Mouse (Mus musculus): ENCODE measurements around the gene Gm21860. TPM values are rescaled to one million over a fixed set of nuclear protein-coding genes. Genes with fewer than 3 reads are reported as not detected.
A peak's percentile ranks its signal among the peaks of the same experiment; 100 is the strongest.
"Not testable (repeated sequence)": the region's sequence is repeated elsewhere in the genome, so short reads cannot be mapped to it uniquely, and the experiment has no call there.

The Gm21860 gene
- not detected for total RNA-seq (2021)
- long read RNA-seq, experiment 1, result 0 reads
- long read RNA-seq, experiment 2, result 0 reads

DNA sequence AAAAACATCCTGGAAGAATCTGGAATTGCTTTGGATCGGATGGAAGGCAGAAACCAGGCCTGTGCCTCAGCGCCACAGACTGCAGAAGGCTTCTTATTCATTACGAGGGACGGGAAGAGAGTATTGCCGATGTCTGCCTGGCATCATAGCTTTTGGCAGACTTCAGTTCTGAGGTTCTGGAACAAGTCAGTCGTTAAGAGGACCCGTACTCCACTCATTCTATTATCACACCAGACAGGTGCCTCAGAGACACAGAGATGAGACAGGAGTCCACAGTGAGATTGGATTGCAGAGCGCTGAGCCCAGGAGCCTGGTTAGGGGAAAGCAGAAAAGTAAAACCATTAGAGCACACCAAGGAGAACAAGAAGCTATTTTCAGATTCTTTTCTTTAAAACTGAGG is at the start of gene Gm21860:
Gene Gm21860 (minus strand): TSS at position 101 of the 400 bp plus-strand sequence.
- DNase-seq, result not testable (repeated sequence)

DNA sequence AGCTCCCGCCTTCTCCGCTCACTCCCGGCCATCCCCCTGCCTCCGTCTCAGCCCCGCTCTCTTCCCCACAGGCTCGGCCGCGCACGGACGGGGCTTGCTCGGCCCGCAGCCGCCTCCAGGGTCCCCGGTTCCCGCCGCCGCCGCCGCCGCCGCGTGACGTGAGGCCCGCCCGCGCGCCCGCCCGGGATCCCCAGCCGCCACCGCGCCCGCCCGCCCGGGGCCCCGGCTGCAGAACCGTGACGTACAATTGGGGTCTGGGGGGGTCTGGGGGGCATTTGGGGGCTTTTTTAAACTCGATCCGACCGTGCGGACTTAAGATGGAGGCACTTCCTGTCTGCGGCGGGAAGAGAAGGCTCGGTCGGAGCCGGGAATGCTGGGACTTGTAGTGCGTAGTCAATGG is 29.8 kb upstream of the Gm21860 start, which contains the start of gene Gm47283:
Gene Gm47283 (plus strand): TSS at position 301 of the 400 bp plus-strand sequence.
- not testable (repeated sequence) for DNase-seq

DNA sequence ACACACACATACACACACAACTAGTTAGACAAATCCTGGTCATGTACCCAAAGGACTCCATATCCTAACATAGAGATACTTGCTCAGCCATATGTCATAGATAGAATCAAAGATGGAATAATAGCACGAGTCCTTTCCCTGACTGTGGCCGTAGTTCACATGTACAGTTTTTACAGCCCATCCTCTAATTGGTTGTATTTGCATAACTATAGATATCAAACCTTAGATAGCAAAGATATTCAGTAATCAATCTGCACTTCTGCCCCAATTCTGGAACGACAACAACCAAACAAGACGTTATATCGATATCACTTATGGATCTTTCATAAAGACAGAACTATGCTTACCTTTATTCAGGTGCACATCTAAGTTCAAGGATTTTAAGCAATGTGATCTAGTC is 9.4 kb downstream of the Gm21860 start:
- not testable (repeated sequence) for DNase-seq

DNA sequence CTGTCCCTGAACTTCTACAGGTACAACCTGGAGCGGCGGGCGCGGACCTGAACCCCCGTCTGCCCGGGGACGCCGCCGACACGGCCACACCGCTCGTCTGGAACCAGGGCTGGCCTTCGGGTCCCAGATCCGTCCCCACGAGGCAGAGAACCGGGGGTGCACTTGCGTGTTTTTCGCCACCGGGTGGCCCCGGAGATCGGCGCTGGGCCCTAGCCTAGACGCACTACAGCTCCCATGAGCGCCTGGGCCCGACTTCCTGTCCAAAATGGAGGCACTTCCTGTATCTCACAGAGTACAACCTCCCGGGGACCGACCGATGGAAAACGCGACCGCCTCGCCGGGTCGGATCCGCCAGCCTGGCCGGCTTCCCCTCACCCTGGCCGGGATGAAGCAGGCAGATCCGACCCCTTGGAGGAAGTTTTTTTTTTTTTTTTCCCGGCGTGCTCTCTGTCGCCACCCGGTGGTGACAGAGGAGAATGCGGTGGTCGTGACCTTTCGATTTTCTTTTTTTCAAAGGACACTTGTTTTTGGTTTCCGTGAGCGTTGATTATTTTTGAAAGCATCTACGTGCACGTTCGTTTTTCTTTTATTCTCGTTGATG is 10.1 kb downstream of the Gm21860 start:
- peak; percentile 92 for DNase-seq

DNA sequence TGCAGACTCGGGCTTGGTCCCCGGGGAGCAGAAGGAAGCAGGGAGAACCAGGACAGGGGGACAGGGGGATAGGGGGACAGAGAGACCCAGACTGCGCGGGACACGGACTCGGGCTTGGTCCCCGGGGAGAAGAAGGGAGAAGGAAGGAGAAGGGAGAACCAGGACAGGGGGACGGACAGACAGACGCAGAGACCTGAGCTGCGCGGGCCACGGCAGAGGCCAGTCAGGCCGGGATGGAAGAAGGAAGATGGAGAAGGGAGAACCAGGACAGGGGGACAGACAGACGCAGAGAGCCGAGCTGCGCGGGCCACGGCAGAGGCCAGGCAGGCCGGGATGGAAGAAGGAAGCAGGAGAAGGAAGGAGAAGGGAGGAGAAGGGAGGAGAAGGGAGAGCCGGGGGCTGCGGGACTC is 10.8 kb downstream of the Gm21860 start:
- DNase-seq, result peak; percentile 26

DNA sequence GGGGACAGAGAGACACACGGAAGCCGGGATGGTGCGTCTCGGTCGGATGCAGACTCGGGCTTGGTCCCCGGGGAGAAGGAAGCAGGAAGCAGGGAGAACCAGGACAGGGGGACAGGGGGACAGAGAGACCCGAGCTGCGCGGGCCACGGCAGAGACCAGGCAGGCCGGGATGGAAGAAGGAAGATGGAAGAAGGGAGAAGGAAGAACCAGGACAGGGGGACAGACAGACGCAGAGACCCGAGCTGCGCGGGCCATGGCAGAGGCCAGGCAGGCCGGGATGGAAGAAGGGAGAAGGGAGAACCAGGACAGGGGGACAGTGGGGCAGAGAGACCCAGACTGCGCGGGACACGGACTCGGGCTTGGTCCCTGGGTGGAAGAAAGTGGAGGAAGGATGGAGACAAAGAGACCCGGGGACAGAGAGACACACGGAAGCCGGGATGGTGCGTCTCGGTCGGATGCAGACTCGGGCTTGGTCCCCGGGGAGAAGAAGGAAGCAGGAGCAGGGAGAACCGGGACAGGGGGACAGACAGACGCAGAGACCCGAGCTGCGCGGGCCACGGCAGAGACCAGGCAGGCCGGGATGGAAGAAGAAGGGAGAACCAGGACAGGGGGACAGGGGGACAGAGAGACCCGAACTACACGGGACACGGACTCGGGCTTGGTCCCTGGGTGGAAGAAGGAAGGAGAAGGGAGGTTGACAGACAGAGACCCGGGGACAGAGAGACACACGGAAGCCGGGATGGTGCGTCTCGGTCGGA is 11.4 kb downstream of the Gm21860 start:
- not testable (repeated sequence) for DNase-seq

DNA sequence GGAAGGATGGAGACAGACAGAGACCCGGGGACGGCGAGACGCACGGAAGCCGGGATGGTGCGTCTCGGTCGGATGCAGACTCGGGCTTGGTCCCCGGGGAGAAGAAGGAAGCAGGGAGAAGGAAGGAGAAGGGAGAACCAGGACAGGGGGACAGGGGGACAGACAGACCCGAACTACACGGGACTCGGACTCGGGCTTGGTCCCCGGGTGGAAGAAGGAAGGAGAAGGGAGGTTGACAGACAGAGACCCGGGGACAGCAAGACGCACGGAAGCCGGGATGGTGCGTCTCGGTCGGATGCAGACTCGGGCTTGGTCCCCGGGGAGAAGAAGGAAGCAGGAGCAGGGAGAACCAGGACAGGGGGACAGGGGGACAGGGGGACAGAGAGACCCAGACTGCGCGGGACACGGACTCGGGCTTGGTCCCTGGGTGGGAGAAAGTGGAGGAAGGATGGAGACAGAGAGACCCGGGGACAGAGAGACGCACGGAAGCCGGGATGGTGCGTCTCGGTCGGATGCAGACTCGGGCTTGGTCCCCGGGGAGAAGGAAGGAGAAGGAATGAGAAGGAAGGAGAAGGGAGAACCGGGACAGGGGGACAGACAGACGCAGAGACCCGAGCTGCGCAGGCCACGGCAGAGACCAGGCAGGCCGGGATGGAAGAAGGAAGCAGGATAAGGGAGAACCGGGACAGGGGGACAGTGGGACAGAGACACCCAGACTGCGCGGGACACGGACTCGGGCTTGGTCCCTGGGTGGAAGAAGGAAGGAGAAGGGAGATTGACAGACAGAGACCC is 12.2 kb downstream of the Gm21860 start:
- DNase-seq, result peak; percentile 23

DNA sequence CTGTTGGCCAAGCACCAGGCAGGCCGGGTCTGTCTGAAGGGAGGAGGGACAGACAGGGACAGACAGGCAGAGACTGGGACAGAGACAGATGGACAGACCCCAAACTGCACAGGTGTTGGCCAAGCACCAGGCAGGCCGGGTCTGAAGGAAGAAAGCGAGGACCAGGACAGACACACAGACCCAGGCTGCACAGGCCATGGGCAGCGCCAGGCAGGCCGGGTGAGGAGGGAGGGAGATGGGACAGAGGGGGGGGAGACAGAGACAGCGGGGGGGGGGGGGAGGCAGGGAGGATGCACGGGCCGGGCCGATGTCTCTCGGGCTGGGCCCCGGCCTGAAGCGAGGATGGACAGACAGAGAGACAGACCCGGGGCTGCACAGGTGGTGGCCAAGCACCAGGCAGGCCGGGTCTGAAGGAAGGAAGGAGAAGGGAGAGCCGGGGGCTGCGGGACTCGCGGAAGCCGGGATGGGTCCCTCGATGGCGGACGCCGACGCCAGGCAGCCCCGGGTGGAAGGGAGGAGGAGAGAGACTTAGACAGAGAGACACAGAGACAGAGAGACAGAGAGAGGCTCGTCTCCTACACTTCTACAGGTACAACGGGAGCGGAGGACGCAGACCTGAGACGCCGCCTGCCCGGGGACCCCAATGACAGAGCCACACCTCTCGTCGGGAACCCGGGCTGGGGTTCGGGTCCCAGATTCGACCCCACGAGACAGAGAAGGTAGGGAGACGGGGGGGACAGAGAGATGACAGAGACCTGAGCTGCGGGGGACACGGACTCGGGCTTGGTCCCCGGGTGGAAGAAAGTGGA is 13.0 kb downstream of the Gm21860 start:
- DNase-seq, result peak; percentile 54

DNA sequence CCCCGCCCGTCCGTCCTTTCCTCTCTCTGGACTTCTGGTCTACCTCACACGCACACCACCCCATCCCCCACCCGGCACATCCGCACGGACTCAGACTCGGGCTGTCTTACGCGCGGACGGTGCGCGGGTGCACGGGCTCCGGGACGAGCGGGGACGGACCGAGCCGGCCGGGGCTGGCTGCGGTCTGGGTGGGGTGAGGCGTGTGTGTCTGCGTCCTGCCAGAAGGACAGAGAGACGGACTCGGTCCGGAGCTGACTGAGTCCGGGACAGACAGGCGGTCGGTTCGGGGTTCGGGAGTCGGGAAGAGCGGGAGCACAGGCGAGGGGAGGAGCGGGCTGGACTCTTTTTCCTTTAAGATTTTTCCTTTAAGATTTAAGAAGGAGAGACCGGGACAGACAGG is 13.6 kb downstream of the Gm21860 start:
- DNase-seq, result not testable (repeated sequence)

DNA sequence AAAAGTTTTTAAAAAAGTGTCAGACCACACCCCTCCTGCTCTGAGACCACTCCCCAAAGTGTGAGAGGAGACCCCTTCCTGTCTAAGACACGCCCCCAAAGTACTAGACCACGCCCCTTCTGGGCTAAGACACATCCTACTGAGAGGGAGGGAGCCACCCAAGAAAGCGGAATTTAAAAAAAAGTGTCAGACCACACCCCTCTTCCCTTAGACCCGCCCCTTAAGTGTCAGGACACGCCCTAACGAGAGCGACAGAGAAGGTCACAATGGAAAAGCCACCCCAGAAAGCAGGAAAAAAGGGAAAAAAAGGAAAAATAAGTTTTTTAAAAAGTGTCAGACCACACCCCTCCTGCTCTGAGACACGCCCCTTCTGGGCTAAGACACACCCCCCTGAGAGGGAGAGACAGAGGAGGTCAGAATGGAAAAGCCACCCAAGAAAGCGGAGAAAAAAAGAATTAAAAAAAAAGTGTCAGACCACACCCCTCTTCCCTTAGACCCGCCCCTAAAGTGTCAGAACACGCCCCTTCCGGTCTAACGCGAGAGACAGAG is 14.5 kb downstream of the Gm21860 start:
- peak; percentile 25 for DNase-seq

DNA sequence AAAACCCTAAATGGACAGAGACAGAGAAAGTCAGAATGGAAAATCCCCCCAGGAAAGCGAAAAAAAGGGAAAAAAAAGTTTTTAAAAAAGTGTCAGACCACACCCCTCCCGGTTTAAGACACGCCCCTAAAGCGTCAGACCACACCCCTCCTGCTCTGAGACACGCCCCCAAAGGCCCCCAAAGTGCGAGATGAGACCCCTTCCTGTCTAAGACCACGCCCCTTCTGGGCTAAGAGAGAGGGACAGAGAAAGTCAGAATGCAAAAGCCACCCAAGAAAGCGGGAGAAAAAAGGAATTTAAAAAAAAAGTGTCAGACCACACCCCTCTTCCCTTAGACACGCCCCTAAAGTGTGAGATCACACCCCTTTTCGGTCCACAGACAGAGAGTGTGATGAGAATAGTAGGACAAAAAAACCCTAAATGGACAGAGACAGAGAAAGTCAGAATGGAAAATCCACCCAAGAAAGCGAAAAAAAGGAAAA is 15.0 kb downstream of the Gm21860 start:
- DNase-seq, result not testable (repeated sequence)

DNA sequence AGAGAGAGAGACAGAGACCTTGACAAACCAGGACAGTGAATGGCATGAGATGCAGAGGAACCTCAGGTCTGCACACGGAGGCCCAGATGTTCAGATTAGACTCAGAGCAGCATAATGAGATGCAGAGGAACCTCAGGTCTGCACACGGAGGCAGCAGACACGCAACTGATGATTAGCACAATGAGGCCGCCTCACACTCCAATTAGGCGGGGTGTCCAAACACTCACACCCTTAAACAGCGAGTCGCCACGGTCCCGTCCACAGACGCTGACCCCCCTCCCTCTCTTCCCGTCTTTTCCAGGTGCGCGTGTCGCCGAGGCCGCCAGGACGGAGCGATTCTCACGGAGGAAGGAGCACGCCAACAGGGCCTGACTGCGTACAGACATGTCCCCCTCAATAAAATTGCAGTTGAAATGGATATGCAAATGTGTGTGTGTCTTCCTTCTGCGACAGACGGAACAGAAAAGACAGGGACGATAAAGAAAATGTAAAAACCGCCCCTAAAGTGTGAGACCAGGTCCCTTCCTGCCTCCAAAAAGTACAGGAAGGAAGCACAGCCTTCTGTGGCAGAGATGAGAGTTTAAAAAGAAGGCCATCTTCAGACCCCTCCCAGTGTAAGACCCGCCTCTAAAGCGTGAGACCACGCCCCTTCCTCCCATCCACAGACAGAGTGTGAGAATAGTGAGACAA is 15.6 kb downstream of the Gm21860 start:
- DNase-seq, result peak; percentile 29

DNA sequence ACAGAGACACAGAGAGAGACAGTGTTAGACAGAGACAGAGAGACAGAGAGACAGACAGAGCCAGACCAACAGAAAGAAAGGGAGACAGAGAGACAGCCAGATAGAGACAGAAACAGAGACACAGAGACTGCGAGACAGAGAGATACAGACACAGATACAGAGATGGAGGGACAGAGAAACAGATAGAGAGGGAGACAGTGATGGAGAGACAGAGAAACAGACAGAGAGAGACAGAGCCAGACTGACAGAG is 16.3 kb downstream of the Gm21860 start:
- no peak for DNase-seq

DNA sequence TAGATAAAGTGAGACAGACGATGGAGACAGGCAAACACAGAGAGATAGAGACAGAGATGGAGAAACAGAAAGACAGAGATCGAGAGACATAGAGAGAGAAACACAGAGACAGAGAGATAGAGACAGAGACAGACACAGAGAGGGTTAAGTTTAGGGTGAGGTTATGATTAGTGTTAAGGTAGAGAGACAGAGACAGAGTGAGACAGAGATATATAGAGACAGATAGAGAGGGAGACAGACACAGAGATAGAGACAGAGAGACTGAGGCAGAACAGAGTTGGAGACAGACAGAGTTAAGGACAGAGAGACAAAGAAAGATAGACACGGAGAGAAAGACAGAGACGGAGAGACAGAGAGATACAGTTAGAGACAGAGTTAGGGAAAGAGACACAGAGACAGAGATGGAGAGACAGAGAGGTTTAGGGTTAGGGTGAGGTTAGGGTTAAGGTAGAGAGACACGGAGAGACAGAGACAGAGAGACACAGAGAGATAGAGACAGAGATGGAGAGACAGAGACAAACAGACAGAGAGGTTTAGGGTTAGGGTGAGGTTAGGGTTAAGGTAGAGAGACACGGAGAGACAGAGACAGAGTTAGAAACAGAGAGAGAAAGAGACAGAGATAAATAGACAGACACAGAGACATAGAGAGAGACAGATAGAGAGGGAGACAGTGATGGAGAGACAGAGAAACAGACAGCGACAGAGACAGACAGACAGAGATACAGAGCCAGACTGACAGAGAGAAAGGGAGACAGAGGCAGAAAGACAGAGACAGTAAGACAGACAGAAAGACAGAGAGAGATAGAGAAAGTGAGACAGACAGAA is 16.8 kb downstream of the Gm21860 start:
- no peak for DNase-seq

DNA sequence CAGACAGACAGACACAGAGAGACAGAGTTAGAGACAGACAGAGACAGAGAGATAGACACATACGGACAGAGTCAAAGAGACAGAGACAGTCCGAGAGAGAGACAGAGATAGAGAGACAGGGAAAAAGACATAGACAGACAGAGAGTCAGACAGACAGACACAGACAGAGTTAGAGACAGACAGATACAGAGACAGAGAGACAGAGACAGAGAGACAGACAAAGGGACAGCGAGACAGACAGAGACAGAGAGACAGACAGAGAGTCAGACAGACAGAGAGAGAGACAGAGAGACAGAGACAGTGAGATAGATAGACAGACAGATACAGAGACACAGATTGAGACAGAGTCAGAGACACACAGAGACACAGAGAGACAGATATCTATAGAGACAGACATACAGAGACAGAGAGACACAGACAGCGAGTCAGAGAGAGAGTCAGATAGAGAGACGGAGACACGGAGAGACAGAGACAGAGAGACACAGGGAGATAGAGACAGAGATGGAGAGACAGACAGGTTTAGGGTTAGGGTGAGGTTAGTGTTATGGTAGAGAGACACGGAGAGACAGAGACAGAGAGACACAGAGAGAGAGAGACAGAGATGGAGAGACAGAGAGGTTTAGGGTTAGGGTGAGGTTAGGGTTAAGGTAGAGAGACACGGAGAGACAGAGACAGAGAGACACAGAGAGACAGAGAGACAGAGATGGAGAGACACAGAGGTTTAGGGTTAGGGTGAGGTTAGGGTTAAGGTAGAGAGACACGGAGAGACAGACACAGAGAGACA is 18.2 kb downstream of the Gm21860 start:
- not testable (repeated sequence) for DNase-seq

DNA sequence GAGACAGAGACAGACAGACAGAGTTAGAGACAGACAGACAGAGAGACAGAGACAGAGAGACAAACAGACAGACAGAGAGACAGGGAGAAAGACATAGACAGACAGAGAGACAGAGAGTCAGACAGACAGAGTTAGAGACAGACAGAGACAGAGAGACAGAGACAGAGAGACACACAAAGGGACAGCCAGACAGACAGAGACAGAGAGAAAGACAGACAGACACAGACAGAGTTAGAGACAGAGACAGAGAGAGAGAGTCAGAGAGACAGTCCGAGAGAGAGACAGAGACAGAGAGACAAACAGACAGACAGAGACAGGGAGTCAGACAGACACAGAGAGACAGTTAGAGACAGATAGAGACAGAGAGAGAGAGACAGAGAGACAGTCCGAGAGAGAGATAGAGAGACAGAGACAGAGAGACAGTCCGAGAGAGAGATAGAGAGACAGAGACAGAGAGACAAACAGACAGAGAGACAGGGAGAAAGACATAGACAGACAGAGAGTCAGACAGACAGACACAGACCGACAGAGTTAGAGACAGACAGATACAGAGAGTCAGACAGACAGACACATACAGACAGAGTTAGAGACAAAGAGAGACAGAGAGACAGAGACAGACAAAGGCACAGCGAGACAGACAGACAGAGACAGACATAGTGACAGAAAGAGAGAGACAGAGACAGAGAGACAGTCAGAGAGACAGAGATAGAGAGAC is 19.3 kb downstream of the Gm21860 start:
- not testable (repeated sequence) for DNase-seq

DNA sequence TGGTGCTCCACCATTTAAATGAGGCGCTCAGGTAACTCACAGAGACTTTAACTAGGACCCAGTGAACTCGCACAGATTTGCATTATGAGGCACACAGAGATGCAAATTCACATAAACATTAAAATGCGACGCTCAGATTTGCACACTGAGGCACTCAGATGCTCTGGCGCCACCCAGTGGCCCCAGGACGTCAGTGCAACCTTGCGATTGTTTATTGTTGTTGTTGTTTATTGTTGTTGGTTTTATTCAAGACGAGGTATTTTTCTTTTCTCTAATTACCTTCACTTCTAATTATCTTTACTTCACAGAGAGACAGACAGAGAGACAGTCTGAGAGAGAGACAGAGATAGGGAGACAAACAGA is 20.3 kb downstream of the Gm21860 start:
- DNase-seq, result not testable (repeated sequence)

DNA sequence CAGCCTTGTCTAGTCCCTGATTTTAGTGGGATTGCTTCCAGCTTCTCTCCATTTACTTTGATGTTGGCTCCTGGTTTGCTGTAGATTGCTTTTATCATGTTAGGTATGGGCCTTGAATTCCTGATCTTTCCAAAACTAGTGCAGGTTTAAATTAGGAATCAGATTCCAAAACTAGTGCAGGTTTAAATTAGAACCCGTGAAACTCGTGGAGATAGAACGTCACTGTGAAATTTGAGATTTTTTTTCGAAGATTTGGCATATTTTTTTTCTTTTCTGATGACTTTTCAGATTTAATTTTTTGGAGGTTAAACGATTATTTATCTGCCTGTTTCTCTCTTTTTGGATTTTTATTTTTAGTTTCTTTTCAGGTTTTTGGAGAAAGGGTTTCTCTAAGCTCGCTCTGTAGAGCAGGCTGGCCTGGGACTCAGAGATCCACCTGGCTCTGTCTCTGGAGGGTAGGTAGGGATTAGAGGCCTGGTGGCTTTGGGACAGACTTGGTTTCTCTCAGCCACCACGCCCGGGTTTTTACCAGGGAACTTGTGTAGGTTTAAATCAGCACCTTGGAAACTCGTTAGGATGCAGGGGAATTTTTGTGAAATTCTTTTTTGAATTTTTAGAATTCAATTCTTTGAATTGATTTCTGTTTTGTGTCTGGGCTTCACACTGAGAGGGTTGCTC is 20.8 kb downstream of the Gm21860 start:
- DNase-seq, result not testable (repeated sequence)

Measured in gastrocnemius, postnatal 25 days (tissue).